Mouse (Mus musculus): ENCODE measurements around the gene Zfp511. TPM values are rescaled to one million over a fixed set of nuclear protein-coding genes. Genes with fewer than 3 reads are reported as not detected.

The Zfp511 gene
- polyA plus RNA-seq (2015; fragmentation: Nextera tagmentation; extraction: Ambion mirVana): 38.9 and 41.8 TPM in 2 replicates

GRCm38 (mm10) chr7:140036281-140037170 lies at the start of gene Zfp511, which contains the start of gene Tubgcp2:
Gene Zfp511, plus strand, starts transcription at chr7:140036391.
Gene Tubgcp2, minus strand, starts transcription at chr7:140036669.
- peak within 1 kb of the TSS; percentile 91 for H3K9ac ChIP-seq
- peak within 1 kb of the TSS; percentile 87 for H3K4me2 ChIP-seq (replicated peaks)
- H3K9me3 ChIP-seq: no peaks in the 10 kb centered on the region
- ATAC-seq (ENCODE audit: low FRiP score, low read depth): peak; percentile 96
- peak within 1 kb of the TSS; percentile 88 for H3K27ac ChIP-seq
- H3K36me3 ChIP-seq: peaks cover 43% of the 10 kb centered on the region
- H3K4me1 ChIP-seq: peaks cover 21% of the 10 kb centered on the region
- 1% methylated on average over 69 of the region's 69 CpGs for WGBS
- H3K27me3 ChIP-seq: no peaks in the 10 kb centered on the region
- H3K4me3 ChIP-seq: peak within 1 kb of the TSS; percentile 93

GRCm38 (mm10) chr7:139988272-139988671 lies 47.9 kb upstream of the Zfp511 start:
- H3K4me3 ChIP-seq: no peak overlapping the region
- no peaks in the 10 kb centered on the region for H3K9me3 ChIP-seq
- H3K36me3 ChIP-seq: peaks cover 17% of the 10 kb centered on the region; the same call in 1 of the 2 replicates
- 86% methylated on average over 9 of the region's 9 CpGs for WGBS
- H3K27ac ChIP-seq: no peak overlapping the region
- H3K4me1 ChIP-seq: no peaks in the 10 kb centered on the region
- no peak overlapping the region for H3K4me2 ChIP-seq (replicated peaks)
- ATAC-seq (ENCODE audit: low FRiP score, low read depth): no peak
- H3K27me3 ChIP-seq: no peaks in the 10 kb centered on the region
- no peak overlapping the region for H3K9ac ChIP-seq

GRCm38 (mm10) chr7:139990864-139991394 lies 45.3 kb upstream of the Zfp511 start:
- Histone ChIP-seq H3K27ac (0 out of 2 replicates have a peak overlapping the region, but pooled peaks have one; percentile 1), H3K4me2 (replicated peaks) (no peak overlapping the region), H3K36me3 (peaks cover 25% of the 10 kb centered on the region), H3K9ac (no peak overlapping the region), H3K9me3 (no peaks in the 10 kb centered on the region), H3K27me3 (no peaks in the 10 kb centered on the region), H3K4me1 (no peaks in the 10 kb centered on the region), H3K4me3 (no peak overlapping the region)
- no peak for ATAC-seq (ENCODE audit: low FRiP score, low read depth)
- WGBS: 71% methylated on average over 8 of the region's 8 CpGs

GRCm38 (mm10) chr7:139992406-139992805 lies 43.8 kb upstream of the Zfp511 start, which contains the start of gene Adam8:
Gene Adam8, minus strand, starts transcription at chr7:139992562.
- WGBS: 20% methylated on average over 7 of the region's 7 CpGs
- Histone ChIP-seq H3K4me3 (no peak within 1 kb of the TSS), H3K4me2 (replicated peaks) (no peak within 1 kb of the TSS), H3K4me1 (no peaks in the 10 kb centered on the region), H3K36me3 (peaks cover 35% of the 10 kb centered on the region), H3K9me3 (no peaks in the 10 kb centered on the region), H3K9ac (no peak within 1 kb of the TSS), H3K27me3 (no peaks in the 10 kb centered on the region), H3K27ac (no peak within 1 kb of the TSS)
- no peak for ATAC-seq (ENCODE audit: low FRiP score, low read depth)

- H3K4me3 ChIP-seq: no peak overlapping the region
- H3K27ac ChIP-seq: no peak overlapping the region
- no peak overlapping the region for H3K9ac ChIP-seq
- peaks cover 47% of the 10 kb centered on the region for H3K36me3 ChIP-seq
- no peak; the same call in 1 of the 2 replicates for ATAC-seq (ENCODE audit: low FRiP score, low read depth)
- H3K9me3 ChIP-seq: no peaks in the 10 kb centered on the region
- H3K4me1 ChIP-seq: no peaks in the 10 kb centered on the region
- H3K4me2 ChIP-seq (replicated peaks): no peak overlapping the region
- H3K27me3 ChIP-seq: no peaks in the 10 kb centered on the region
- WGBS: 87% methylated on average over 6 of the region's 6 CpGs
Measured at GRCm38 (mm10) chr7:139993532-139993931, 42.7 kb upstream of the Zfp511 start.

- 69% methylated on average over 4 of the region's 4 CpGs for WGBS
- Histone ChIP-seq H3K27ac (no peak overlapping the region), H3K9ac (no peak overlapping the region), H3K36me3 (peaks cover 53% of the 10 kb centered on the region), H3K4me1 (no peaks in the 10 kb centered on the region), H3K9me3 (no peaks in the 10 kb centered on the region), H3K27me3 (no peaks in the 10 kb centered on the region), H3K4me3 (no peak overlapping the region), H3K4me2 (replicated peaks) (no peak overlapping the region)
- no peak for ATAC-seq (ENCODE audit: low FRiP score, low read depth)
Measured at GRCm38 (mm10) chr7:139994202-139994601, 42.0 kb upstream of the Zfp511 start.

GRCm38 (mm10) chr7:139994676-139995075 lies 41.5 kb upstream of the Zfp511 start:
- H3K4me2 ChIP-seq (replicated peaks): no peak overlapping the region
- no peak for ATAC-seq (ENCODE audit: low FRiP score, low read depth)

GRCm38 (mm10) chr7:139998691-139999350 lies 37.4 kb upstream of the Zfp511 start:
- H3K4me1 ChIP-seq: no peaks in the 10 kb centered on the region
- H3K27ac ChIP-seq: no peak overlapping the region
- no peaks in the 10 kb centered on the region for H3K9me3 ChIP-seq
- H3K4me3 ChIP-seq: no peak overlapping the region
- H3K4me2 ChIP-seq (replicated peaks): no peak overlapping the region
- WGBS: 98% methylated on average over 13 of the region's 13 CpGs
- no peak overlapping the region for H3K9ac ChIP-seq
- ATAC-seq (ENCODE audit: low FRiP score, low read depth): no peak
- H3K27me3 ChIP-seq: no peaks in the 10 kb centered on the region
- H3K36me3 ChIP-seq: peaks cover 96% of the 10 kb centered on the region

More at GRCm38 (mm10) chr7:139994676-139995075, 41.5 kb upstream of the Zfp511 start:
- H3K9me3 ChIP-seq: no peaks in the 10 kb centered on the region
- H3K36me3 ChIP-seq: peaks cover 58% of the 10 kb centered on the region
- H3K27me3 ChIP-seq: no peaks in the 10 kb centered on the region
- no peak overlapping the region for H3K9ac ChIP-seq
- H3K27ac ChIP-seq: no peak overlapping the region
- 23% methylated on average over 3 of the region's 3 CpGs for WGBS
- no peak overlapping the region for H3K4me3 ChIP-seq
- no peaks in the 10 kb centered on the region for H3K4me1 ChIP-seq

GRCm38 (mm10) chr7:140001086-140001740 lies 35.0 kb upstream of the Zfp511 start:
- no peak overlapping the region for H3K27ac ChIP-seq
- no peak for ATAC-seq (ENCODE audit: low FRiP score, low read depth)
- 60% methylated on average over 12 of the region's 12 CpGs for WGBS
- H3K9me3 ChIP-seq: no peaks in the 10 kb centered on the region
- H3K9ac ChIP-seq: no peak overlapping the region
- H3K4me2 ChIP-seq (replicated peaks): no peak overlapping the region
- no peaks in the 10 kb centered on the region for H3K4me1 ChIP-seq
- no peak overlapping the region for H3K4me3 ChIP-seq
- peaks cover 95% of the 10 kb centered on the region for H3K36me3 ChIP-seq
- no peaks in the 10 kb centered on the region for H3K27me3 ChIP-seq

- ATAC-seq (ENCODE audit: low FRiP score, low read depth): no peak
- no peak overlapping the region for H3K4me2 ChIP-seq (replicated peaks)
- H3K9ac ChIP-seq: no peak overlapping the region
- no peak overlapping the region for H3K4me3 ChIP-seq
- H3K27ac ChIP-seq: no peak overlapping the region
- 94% methylated on average over 8 of the region's 8 CpGs for WGBS
- no peaks in the 10 kb centered on the region for H3K9me3 ChIP-seq
- H3K4me1 ChIP-seq: no peaks in the 10 kb centered on the region
- no peaks in the 10 kb centered on the region for H3K27me3 ChIP-seq
- H3K36me3 ChIP-seq: peaks cover 84% of the 10 kb centered on the region
Measured at GRCm38 (mm10) chr7:140004666-140005065, 31.5 kb upstream of the Zfp511 start.

GRCm38 (mm10) chr7:140006861-140007611 lies 29.2 kb upstream of the Zfp511 start:
- WGBS: 93% methylated on average over 9 of the region's 9 CpGs
- Histone ChIP-seq H3K4me1 (no peaks in the 10 kb centered on the region), H3K4me2 (replicated peaks) (no peak overlapping the region), H3K27ac (no peak overlapping the region), H3K27me3 (no peaks in the 10 kb centered on the region), H3K36me3 (peaks cover 78% of the 10 kb centered on the region), H3K4me3 (no peak overlapping the region), H3K9ac (no peak overlapping the region), H3K9me3 (no peaks in the 10 kb centered on the region)
- no peak for ATAC-seq (ENCODE audit: low FRiP score, low read depth)
